Mouse (Mus musculus): ENCODE measurements around the gene Lpin3.

The Lpin3 gene

GRCm38 (mm10) chr2:160933890-160934289, 53.4 kb downstream of the Lpin3 start:
- DNase-seq (ENCODE audit: low spot score) = no peak

DNA sequence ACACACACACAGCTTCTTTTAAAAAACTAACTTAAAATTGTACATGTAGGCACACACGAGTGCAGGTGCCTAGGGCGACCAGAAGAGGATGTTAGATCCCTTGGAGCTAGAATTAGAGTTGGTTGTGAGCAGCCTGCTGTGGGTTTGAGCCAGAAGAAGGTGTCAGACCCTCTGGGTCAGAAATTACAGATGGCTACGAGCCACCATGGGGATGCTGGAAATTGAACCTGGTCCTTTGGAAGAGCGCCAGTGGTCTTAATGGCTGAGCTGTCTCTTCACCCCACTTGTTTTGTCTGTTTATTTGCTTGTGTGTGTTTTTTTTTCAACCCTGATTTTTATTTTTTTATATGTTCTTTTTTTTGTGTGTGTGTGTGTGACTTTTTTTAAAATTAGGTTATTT, 54.0 kb downstream of the Lpin3 start:
- no peak for DNase-seq (ENCODE audit: low spot score)

DNA sequence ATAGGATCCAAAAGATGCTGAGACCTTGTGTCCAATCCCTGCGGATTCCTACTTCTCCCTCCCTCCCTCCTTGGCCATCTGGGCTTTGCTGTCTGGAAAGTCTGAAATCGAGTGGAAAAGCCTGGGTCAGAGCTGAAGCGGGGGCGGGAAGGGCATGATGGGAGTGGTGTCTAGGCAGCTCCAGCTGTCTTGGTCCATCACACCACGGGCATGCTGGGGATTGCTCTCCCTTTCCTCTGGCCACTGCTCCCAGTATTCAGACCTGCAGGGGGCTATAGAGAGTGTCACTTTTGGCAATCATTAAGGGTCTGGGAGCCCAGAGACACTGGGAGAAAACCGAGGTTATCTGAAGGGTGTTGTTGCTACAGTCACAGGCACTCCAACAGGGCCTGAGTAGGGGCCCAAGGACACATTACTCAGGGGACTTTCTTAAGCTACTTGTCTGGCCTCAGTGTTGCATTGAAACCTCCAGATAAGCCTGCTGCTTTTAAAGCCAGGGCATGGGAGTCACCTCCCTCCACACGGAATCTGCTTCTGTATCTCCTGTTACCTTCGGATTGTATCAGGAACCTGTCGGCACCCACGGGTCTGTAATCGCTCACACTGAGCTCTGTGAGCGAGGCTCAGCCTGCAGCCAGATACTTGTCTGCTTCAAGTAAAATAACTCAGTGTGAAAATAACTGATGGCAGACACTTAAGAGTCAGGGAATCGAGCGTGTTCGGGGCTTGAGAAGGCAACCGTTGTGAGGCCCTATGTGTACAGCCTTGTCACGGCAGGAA, 60.6 kb downstream of the Lpin3 start:
- DNase-seq (ENCODE audit: low spot score) = peak; percentile 30

GRCm38 (mm10) chr2:160942443-160942842, 62.0 kb downstream of the Lpin3 start:
- peak; percentile 35 for DNase-seq (ENCODE audit: low spot score)

- DNase-seq (ENCODE audit: low spot score) = no peak
Observed at GRCm38 (mm10) chr2:160951595-160951994, 71.1 kb downstream of the Lpin3 start.

DNA sequence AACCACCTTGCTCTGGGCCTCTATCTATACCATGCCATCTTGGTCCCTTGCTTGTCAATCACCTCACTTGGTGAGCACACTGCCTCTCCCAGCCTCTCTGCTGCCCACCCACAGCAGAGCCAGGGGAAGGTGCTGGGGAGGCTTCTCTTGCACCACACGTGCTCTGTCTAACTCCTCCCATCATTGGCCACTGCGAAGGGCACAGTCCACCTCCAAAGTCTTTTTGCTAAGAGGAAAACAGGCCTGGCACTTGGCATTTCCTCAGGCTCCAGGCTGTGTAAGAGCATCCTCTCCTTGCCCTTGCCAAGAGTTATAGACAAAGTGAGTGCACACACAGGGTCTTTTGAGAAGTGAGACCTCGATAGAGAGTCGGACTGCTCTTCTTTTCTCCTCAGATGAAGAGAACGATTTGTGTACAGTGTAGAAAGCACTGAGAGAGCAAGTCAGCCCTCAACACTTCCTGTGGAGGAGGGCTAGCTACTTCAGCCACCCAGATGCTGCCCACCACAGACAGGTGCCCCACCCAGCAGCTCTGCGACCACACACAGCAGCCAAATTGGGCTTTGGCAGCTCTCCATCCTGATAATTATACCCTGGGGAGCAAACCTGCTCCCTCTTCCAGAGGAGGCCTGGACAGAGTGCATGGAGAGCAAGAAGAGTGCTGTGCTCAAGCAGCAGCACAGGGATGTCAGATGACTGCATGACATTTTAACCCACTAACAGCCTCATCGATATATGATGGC, 72.8 kb downstream of the Lpin3 start:
- DNase-seq (ENCODE audit: low spot score) = no peak

GRCm38 (mm10) chr2:160954541-160954940, 74.1 kb downstream of the Lpin3 start:
- DNase-seq (ENCODE audit: low spot score) = no peak

DNA sequence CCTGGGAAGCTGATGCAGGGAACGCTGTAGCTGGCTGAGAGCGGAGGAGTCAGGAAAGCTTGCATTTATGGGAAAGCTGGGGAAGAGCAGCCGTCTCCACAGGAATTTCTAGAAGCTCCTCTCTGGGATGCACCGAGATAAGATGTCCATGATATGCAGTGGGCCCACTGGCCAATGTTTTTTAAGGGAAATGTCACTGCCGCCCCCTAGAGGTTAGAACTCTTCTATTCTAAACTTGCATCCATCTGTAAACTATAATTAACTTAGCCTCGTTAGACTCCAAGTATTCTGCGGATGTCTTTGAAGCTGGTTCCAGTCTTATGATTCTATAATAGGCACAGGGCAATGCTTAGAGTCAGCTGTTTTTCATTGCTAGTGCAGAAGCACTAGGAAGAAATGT, 74.9 kb downstream of the Lpin3 start:
- DNase-seq (ENCODE audit: low spot score) = peak; percentile 59

All from retina, embryonic 14.5 days (tissue).